Mouse (Mus musculus) macrophage (primary cell): ENCODE data around the gene Cuedc1. TPM values are rescaled to one million over a fixed set of nuclear protein-coding genes. Genes with fewer than 3 reads are reported as not detected.

Source experiments
- H3K27ac ChIP-seq: fragments of 350-480 bp; formaldehyde crosslinking; 2 replicates; pipeline ENCODE4 v1.9.0; 2021
- H3K36me3 ChIP-seq: fragments of 350-480 bp; formaldehyde crosslinking; 2 replicates; pipeline ENCODE4 v1.9.0; 2021; ENCODE audit errors: inconsistent target
- H3K4me3 ChIP-seq: fragments of 350-480 bp; formaldehyde crosslinking; 2 replicates; pipeline ENCODE4 v1.9.0; 2021; ENCODE audit errors: inconsistent target
- H3K79me2 ChIP-seq: fragments of 350-480 bp; formaldehyde crosslinking; 2 replicates; pipeline ENCODE4 v1.9.0; 2021; ENCODE audit errors: inconsistent target
- whole genome bisulfite sequencing: methylation state at CpG from one replicate; pipeline ENCODE4 v1.1.7; 2026; ENCODE audit warnings: inconsistent platforms; ENCODE audit not compliant: missing documents; 5-methylcytosine and 5-hydroxymethylcytosine counted together
- polyA plus RNA-seq: library from polyadenylated mRNA; stranded (reverse); fragments of 250-400 nt; gene quantifications from 3 replicates; pipeline ENCODE4 v1.2.4, GENCODE M21; 2018; ENCODE audit warnings: inconsistent platforms

The Cuedc1 gene
- polyA plus RNA-seq, 1 experiment from 2014 or later: 0.95 TPM

- Histone ChIP-seq H3K4me3 (peak overlapping the region; percentile 54), H3K79me2 (peaks cover 50% of the 10 kb centered on the region), H3K36me3 (peaks cover 4% of the 10 kb centered on the region; the same call in 1 of the 2 replicates), H3K27ac (no peak overlapping the region)
- WGBS: 1% methylated on average over 63 of the region's 92 CpGs
Measured at GRCm38 (mm10) chr11:88068411-88069245, 29.2 kb upstream of the Cuedc1 start.

GRCm38 (mm10) chr11:88069246-88069570 lies 28.6 kb upstream of the Cuedc1 start:
- WGBS: 5% methylated on average over 12 of the region's 12 CpGs
- no peak overlapping the region for H3K27ac ChIP-seq
- peaks cover 56% of the 10 kb centered on the region for H3K79me2 ChIP-seq
- H3K36me3 ChIP-seq: peaks cover 9% of the 10 kb centered on the region; the same call in 1 of the 2 replicates
- H3K4me3 ChIP-seq: peak overlapping the region; percentile 54

GRCm38 (mm10) chr11:88070392-88070791 lies 27.5 kb upstream of the Cuedc1 start:
- Histone ChIP-seq H3K36me3 (peaks cover 18% of the 10 kb centered on the region), H3K4me3 (no peak overlapping the region), H3K79me2 (peaks cover 68% of the 10 kb centered on the region), H3K27ac (no peak overlapping the region)
- WGBS: 14% methylated on average over 4 of the region's 4 CpGs

GRCm38 (mm10) chr11:88071113-88071512 lies 26.7 kb upstream of the Cuedc1 start:
- Histone ChIP-seq H3K27ac (no peak overlapping the region), H3K4me3 (no peak overlapping the region), H3K79me2 (peaks cover 75% of the 10 kb centered on the region), H3K36me3 (peaks cover 21% of the 10 kb centered on the region)
- WGBS: 93% methylated on average over 5 of the region's 5 CpGs

GRCm38 (mm10) chr11:88073343-88073875 lies 24.4 kb upstream of the Cuedc1 start:
- WGBS: 88% methylated on average over 14 of the region's 14 CpGs
- H3K79me2 ChIP-seq: peaks cover 87% of the 10 kb centered on the region
- H3K36me3 ChIP-seq: peaks cover 40% of the 10 kb centered on the region
- no peak overlapping the region for H3K4me3 ChIP-seq
- H3K27ac ChIP-seq: no peak overlapping the region

- peaks cover 63% of the 10 kb centered on the region for H3K36me3 ChIP-seq
- H3K27ac ChIP-seq: no peak overlapping the region
- 100% methylated on average over 1 of the region's 1 CpGs for WGBS
- H3K79me2 ChIP-seq: peaks cover 66% of the 10 kb centered on the region
- H3K4me3 ChIP-seq: no peak overlapping the region
Measured at GRCm38 (mm10) chr11:88075701-88076100, 22.2 kb upstream of the Cuedc1 start.

- Histone ChIP-seq H3K4me3 (no peak overlapping the region), H3K27ac (no peak overlapping the region), H3K79me2 (peaks cover 59% of the 10 kb centered on the region), H3K36me3 (peaks cover 70% of the 10 kb centered on the region)
- WGBS: 100% methylated on average over 1 of the region's 1 CpGs
Measured at GRCm38 (mm10) chr11:88076394-88076793, 21.5 kb upstream of the Cuedc1 start.

GRCm38 (mm10) chr11:88083699-88084098 lies 14.2 kb upstream of the Cuedc1 start:
- Histone ChIP-seq H3K79me2 (no peaks in the 10 kb centered on the region), H3K27ac (no peak overlapping the region), H3K4me3 (no peak overlapping the region), H3K36me3 (peaks cover 42% of the 10 kb centered on the region)
- 26% methylated on average over 6 of the region's 6 CpGs for WGBS

- Histone ChIP-seq H3K36me3 (peaks cover 10% of the 10 kb centered on the region; the same call in 1 of the 2 replicates), H3K27ac (peak overlapping the region; percentile 21; the same call in 1 of the 2 replicates), H3K4me3 (peak overlapping the region; percentile 6; the same call in 1 of the 2 replicates), H3K79me2 (no peaks in the 10 kb centered on the region)
- WGBS: 22% methylated on average over 25 of the region's 25 CpGs
Measured at GRCm38 (mm10) chr11:88086737-88087627, 10.9 kb upstream of the Cuedc1 start.

GRCm38 (mm10) chr11:88089150-88089549 lies 8.7 kb upstream of the Cuedc1 start:
- no peaks in the 10 kb centered on the region for H3K36me3 ChIP-seq
- no peak overlapping the region for H3K27ac ChIP-seq
- no peaks in the 10 kb centered on the region for H3K79me2 ChIP-seq
- 66% methylated on average over 5 of the region's 5 CpGs for WGBS
- H3K4me3 ChIP-seq: no peak overlapping the region

GRCm38 (mm10) chr11:88090293-88090692 lies 7.6 kb upstream of the Cuedc1 start:
- 27% methylated on average over 5 of the region's 5 CpGs for WGBS

GRCm38 (mm10) chr11:88091949-88092348 lies 5.9 kb upstream of the Cuedc1 start:
- H3K27ac ChIP-seq: no peak overlapping the region
- no peaks in the 10 kb centered on the region for H3K36me3 ChIP-seq
- H3K79me2 ChIP-seq: no peaks in the 10 kb centered on the region
- 23% methylated on average over 1 of the region's 1 CpGs for WGBS
- no peak overlapping the region for H3K4me3 ChIP-seq

More at GRCm38 (mm10) chr11:88090293-88090692, 7.6 kb upstream of the Cuedc1 start:
- Histone ChIP-seq H3K4me3 (no peak overlapping the region), H3K36me3 (no peaks in the 10 kb centered on the region), H3K27ac (no peak overlapping the region), H3K79me2 (no peaks in the 10 kb centered on the region)

GRCm38 (mm10) chr11:88097173-88097572 lies 685 bp upstream of the Cuedc1 start:
- Histone ChIP-seq H3K4me3 (no peak overlapping the region), H3K36me3 (no peaks in the 10 kb centered on the region), H3K27ac (no peak overlapping the region), H3K79me2 (no peaks in the 10 kb centered on the region)
- 48% methylated on average over 4 of the region's 4 CpGs for WGBS

- peak overlapping the region; percentile 10; the same call in 1 of the 2 replicates for H3K4me3 ChIP-seq
- H3K79me2 ChIP-seq: no peaks in the 10 kb centered on the region
- no peaks in the 10 kb centered on the region for H3K36me3 ChIP-seq
- WGBS: 2% methylated on average over 71 of the region's 95 CpGs
- no peak overlapping the region for H3K27ac ChIP-seq
Measured at GRCm38 (mm10) chr11:88098787-88099598, 1.1 kb downstream of the Cuedc1 start.
